Comparison of ENCODE assay signal across 15 mouse cellular contexts in genomic region chr6:78547721-78548120, GRCm38 (mm10).
"Had no signal": no experiment of that assay in that cellular context is flagged by ENCODE, and none has a peak within 500 bp of the region (broad histone marks: within the 10 kb centered on the region; RNA-seq: fewer than 3 reads in every experiment).

No protein-coding gene starts in this region.

- DNase-seq: lung, adult 2 months; lung, postnatal 14 days; lung, postnatal 36 days; right cerebral cortex, postnatal 14 days; thymus, adult 2 months; thymus, postnatal 25 days; thymus, postnatal 4 days had no signal

- H3K4me3 ChIP-seq: lung, embryonic 15.5 days; megakaryocyte, embryonic 14.5 days; midbrain, embryonic 13.5 days; midbrain, embryonic 15.5 days; neural tube, embryonic 12.5 days; stomach, embryonic 15.5 days had no signal

- H3K27ac ChIP-seq: lung, embryonic 15.5 days; macrophage; midbrain, embryonic 13.5 days; midbrain, embryonic 15.5 days; neural tube, embryonic 12.5 days; stomach, embryonic 15.5 days; stomach, postnatal 0 days had no signal
